Mouse (Mus musculus): Measurements from ENCODE around the gene Olfr1411.

Olfr1411 gene

DNA sequence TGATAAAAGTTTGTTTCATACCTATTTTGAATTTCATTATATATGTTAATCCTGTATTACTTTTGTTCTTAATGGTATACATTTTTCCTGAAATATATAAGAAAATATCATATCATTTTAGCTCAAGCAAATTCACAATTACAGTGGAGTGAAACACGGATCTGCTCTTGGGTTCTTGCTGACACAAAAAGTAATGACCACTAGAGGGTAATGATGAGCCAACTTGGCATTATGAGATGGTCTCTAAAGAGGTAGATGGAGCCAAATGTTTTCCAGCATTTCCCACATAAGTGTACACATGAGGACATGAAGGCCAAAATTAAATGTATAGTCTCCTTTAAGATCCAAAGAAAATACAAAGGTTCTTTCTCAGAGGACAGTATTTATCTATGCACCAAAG lies 20.3 kb downstream of the Olfr1411 start:
- H3K36me3 ChIP-seq (ENCODE audit: insufficient read depth, low read length): no peaks in the 10 kb centered on the region
- peaks cover 26% of the 10 kb centered on the region for H3K27me3 ChIP-seq (ENCODE audit: insufficient read depth, low read length)
- H3K4me1 ChIP-seq (replicated peaks; ENCODE audit: low read depth, low read length): no peaks in the 10 kb centered on the region
- no peak overlapping the region for H3K4me3 ChIP-seq (replicated peaks; ENCODE audit: low read length)
- H3K9me3 ChIP-seq (ENCODE audit: low read length): no peaks in the 10 kb centered on the region
- TF ChIP-seq NANOG (IDR thresholded peaks at IDR 0.05; ENCODE audit: borderline replicate concordance, low read length) (no peak), POU5F1 (IDR thresholded peaks at IDR 0.05; ENCODE audit: borderline replicate concordance, low read length) (no peak), CTCF (conservative IDR thresholded peaks at IDR 0.05; ENCODE audit: low read length) (peak; percentile 35; the same call in 1 of the 2 replicates)

DNA sequence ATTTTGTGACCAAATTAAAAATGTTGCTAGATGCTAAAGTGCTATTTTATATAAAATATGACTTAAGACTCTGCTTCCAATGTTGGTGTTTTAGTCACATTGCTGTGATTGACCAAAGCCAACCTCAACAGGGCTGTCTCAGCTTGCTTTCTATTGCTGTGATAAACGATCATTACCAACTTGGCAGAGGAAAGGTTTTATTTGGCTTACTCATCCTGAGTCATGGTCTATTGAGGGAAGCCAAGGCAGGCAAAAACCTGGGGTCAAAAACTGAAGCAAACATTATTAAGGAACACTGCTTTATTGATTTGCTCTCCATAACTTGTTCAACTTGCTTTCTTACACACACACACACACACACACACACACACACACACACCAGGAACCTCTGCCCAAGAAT lies 21.8 kb downstream of the Olfr1411 start:
- H3K27me3 ChIP-seq (ENCODE audit: insufficient read depth, low read length): peaks cover 23% of the 10 kb centered on the region
- TF ChIP-seq NANOG (IDR thresholded peaks at IDR 0.05; ENCODE audit: borderline replicate concordance, low read length): no peak
- TF ChIP-seq POU5F1 (IDR thresholded peaks at IDR 0.05; ENCODE audit: borderline replicate concordance, low read length): no peak
- no peak for TF ChIP-seq CTCF (conservative IDR thresholded peaks at IDR 0.05; ENCODE audit: low read length)
- H3K9me3 ChIP-seq (ENCODE audit: low read length): no peaks in the 10 kb centered on the region
- no peaks in the 10 kb centered on the region for H3K36me3 ChIP-seq (ENCODE audit: insufficient read depth, low read length)
- H3K4me3 ChIP-seq (replicated peaks; ENCODE audit: low read length): no peak overlapping the region
- no peaks in the 10 kb centered on the region for H3K4me1 ChIP-seq (replicated peaks; ENCODE audit: low read depth, low read length)

DNA sequence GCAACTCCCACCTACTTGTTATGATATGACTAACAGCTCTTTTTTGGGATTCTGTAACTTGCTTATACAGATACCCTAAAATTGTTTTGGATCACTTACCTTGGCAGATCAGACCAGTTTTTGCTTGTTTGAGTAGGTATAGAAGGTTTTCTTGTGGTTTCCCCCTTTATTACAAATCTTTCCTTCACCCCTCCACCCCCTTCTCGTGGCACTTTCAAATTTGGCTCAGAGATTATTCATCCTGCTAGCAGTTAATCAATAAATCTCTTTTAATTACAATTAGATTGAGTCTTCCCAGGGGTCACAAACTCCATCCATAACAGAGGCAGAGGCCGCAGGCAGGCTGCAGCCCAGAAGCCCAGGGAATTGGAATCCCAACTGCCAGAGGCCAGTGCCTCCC lies 23.3 kb downstream of the Olfr1411 start, which contains the start of gene Olfr12:
TSS of gene Olfr12 (plus strand) at position 301 of the 400 bp plus-strand sequence.
- Histone ChIP-seq H3K36me3 (ENCODE audit: insufficient read depth, low read length) (no peaks in the 10 kb centered on the region), H3K4me3 (replicated peaks; ENCODE audit: low read length) (no peak within 1 kb of the TSS), H3K9me3 (ENCODE audit: low read length) (no peaks in the 10 kb centered on the region), H3K4me1 (replicated peaks; ENCODE audit: low read depth, low read length) (no peaks in the 10 kb centered on the region), H3K27me3 (ENCODE audit: insufficient read depth, low read length) (peaks cover 16% of the 10 kb centered on the region)
- TF ChIP-seq NANOG (IDR thresholded peaks at IDR 0.05; ENCODE audit: borderline replicate concordance, low read length): no peak
- no peak for TF ChIP-seq CTCF (conservative IDR thresholded peaks at IDR 0.05; ENCODE audit: low read length)
- no peak for TF ChIP-seq POU5F1 (IDR thresholded peaks at IDR 0.05; ENCODE audit: borderline replicate concordance, low read length)

DNA sequence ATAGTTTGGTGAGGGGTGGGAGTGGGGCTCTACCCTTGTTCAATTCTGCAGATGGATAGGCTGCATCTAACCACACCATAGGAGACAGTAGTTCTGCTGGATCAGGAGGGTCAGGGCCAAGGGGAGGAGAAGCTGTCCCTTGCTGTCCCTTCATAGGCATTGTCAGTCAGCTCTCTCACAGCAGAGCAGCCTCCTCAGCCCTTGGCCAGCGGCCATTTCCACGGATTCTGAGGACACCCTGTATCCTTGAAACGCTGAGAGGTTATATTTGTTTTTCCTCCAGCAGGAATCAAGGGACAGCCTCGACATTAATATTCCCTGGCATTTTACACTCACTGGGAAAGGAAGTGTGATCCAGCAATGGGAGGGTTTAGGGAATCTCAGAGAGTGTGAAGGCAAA lies 24.1 kb downstream of the Olfr1411 start:
- no peaks in the 10 kb centered on the region for H3K4me1 ChIP-seq (replicated peaks; ENCODE audit: low read depth, low read length)
- TF ChIP-seq NANOG (IDR thresholded peaks at IDR 0.05; ENCODE audit: borderline replicate concordance, low read length): no peak
- no peak for TF ChIP-seq CTCF (conservative IDR thresholded peaks at IDR 0.05; ENCODE audit: low read length)
- no peak for TF ChIP-seq POU5F1 (IDR thresholded peaks at IDR 0.05; ENCODE audit: borderline replicate concordance, low read length)
- no peak overlapping the region for H3K4me3 ChIP-seq (replicated peaks; ENCODE audit: low read length)
- no peaks in the 10 kb centered on the region for H3K9me3 ChIP-seq (ENCODE audit: low read length)
- H3K36me3 ChIP-seq (ENCODE audit: insufficient read depth, low read length): no peaks in the 10 kb centered on the region
- peaks cover 16% of the 10 kb centered on the region for H3K27me3 ChIP-seq (ENCODE audit: insufficient read depth, low read length)

DNA sequence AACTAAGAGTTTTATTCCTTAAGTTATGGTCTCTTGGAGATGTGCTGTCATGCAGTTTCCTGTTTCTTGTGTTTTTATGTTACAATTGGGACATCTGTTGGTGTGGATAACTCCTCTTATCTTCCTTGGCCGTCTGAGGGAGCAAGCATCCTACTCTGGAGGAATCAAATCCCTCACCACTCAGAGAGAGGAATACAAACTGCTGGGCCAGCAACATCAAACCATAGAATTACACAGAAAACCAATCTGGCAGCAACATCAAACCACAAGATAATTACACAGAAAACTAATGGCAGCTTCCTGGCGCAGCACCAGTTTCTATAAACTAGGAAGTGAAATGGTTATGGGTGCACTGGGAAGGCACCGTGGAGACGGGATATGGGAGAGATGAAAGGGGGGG lies 34.0 kb downstream of the Olfr1411 start:
- TF ChIP-seq POU5F1 (IDR thresholded peaks at IDR 0.05; ENCODE audit: borderline replicate concordance, low read length) (no peak), NANOG (IDR thresholded peaks at IDR 0.05; ENCODE audit: borderline replicate concordance, low read length) (no peak), CTCF (conservative IDR thresholded peaks at IDR 0.05; ENCODE audit: low read length) (no peak)

DNA sequence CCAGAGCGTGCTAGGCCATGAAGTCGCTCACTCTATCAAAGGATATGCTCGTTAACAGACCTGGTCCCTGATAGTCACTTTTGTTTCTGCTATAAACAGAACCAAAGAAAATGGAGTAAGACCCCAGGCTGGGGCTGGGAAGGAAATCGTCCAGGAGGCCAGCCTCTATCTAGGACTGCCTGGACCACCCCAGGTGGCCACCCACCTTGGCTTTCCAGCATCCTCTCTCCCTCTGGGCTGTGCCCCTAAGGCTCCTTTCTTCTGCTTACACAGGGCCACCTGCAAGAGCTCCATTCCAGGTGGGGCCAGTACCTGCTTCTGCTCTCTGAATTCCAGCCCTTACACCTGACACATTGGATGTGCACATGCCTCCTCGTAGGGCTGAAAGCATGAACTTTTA lies 38.0 kb downstream of the Olfr1411 start:
- H3K27me3 ChIP-seq (ENCODE audit: insufficient read depth, low read length): no peaks in the 10 kb centered on the region
- H3K4me3 ChIP-seq (replicated peaks; ENCODE audit: low read length): no peak overlapping the region
- peaks cover 5% of the 10 kb centered on the region; the same call in 1 of the 2 replicates for H3K4me1 ChIP-seq (replicated peaks; ENCODE audit: low read depth, low read length)
- no peaks in the 10 kb centered on the region for H3K9me3 ChIP-seq (ENCODE audit: low read length)
- TF ChIP-seq NANOG (IDR thresholded peaks at IDR 0.05; ENCODE audit: borderline replicate concordance, low read length) (no peak), CTCF (conservative IDR thresholded peaks at IDR 0.05; ENCODE audit: low read length) (no peak), POU5F1 (IDR thresholded peaks at IDR 0.05; ENCODE audit: borderline replicate concordance, low read length) (no peak)
- peaks cover 16% of the 10 kb centered on the region for H3K36me3 ChIP-seq (ENCODE audit: insufficient read depth, low read length)

More for the DNA sequence above, 34.0 kb downstream of the Olfr1411 start:
- no peaks in the 10 kb centered on the region for H3K27me3 ChIP-seq (ENCODE audit: insufficient read depth, low read length)
- H3K4me1 ChIP-seq (replicated peaks; ENCODE audit: low read depth, low read length): no peaks in the 10 kb centered on the region
- H3K9me3 ChIP-seq (ENCODE audit: low read length): no peaks in the 10 kb centered on the region
- H3K36me3 ChIP-seq (ENCODE audit: insufficient read depth, low read length): no peaks in the 10 kb centered on the region
- H3K4me3 ChIP-seq (replicated peaks; ENCODE audit: low read length): no peak overlapping the region

DNA sequence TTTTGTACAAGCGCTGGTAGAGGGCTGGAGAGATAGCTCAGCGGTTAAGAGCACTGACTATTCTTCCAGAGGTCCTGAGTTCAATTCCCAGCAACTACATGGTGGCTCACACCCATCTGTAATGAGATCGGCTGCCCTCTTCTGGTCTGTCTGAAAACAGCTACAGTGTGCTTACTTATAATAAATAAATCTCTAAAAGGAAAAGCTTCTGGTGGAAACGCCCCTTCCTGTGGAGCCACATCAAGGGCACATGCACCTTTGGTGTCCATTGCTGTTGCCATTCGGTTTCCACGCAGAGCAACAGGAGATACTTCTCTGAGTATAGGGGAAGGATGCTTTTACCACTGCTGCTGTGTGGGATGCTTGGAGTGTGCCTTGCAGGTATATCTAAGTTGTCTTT lies 38.7 kb downstream of the Olfr1411 start:
- no peak for TF ChIP-seq POU5F1 (IDR thresholded peaks at IDR 0.05; ENCODE audit: borderline replicate concordance, low read length)
- no peak for TF ChIP-seq CTCF (conservative IDR thresholded peaks at IDR 0.05; ENCODE audit: low read length)
- TF ChIP-seq NANOG (IDR thresholded peaks at IDR 0.05; ENCODE audit: borderline replicate concordance, low read length): no peak
- H3K9me3 ChIP-seq (ENCODE audit: low read length): no peaks in the 10 kb centered on the region

DNA sequence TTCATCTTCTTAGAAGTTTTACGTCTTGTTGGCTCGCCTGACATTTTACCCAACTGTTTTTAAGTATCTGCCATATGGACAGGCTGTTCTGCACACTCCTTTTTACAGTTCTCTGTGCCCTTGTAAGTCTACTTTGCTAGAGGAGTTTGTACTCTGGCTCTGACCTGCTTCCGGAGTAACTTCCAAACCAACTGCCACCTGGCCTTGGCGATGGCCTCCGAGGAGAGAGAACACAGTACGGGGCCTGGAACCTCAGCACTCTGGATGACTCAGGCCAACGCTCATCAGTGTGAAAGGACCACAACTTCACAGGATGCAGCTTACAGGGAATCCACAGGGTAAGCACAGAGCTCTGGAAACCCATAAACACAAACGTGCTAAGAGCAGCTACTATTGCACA lies 39.5 kb downstream of the Olfr1411 start:
- no peak for TF ChIP-seq CTCF (conservative IDR thresholded peaks at IDR 0.05; ENCODE audit: low read length)
- TF ChIP-seq POU5F1 (IDR thresholded peaks at IDR 0.05; ENCODE audit: borderline replicate concordance, low read length): no peak
- TF ChIP-seq NANOG (IDR thresholded peaks at IDR 0.05; ENCODE audit: borderline replicate concordance, low read length): no peak
- H3K36me3 ChIP-seq (ENCODE audit: insufficient read depth, low read length): peaks cover 31% of the 10 kb centered on the region
- H3K4me3 ChIP-seq (replicated peaks; ENCODE audit: low read length): no peak overlapping the region
- H3K27me3 ChIP-seq (ENCODE audit: insufficient read depth, low read length): no peaks in the 10 kb centered on the region
- H3K4me1 ChIP-seq (replicated peaks; ENCODE audit: low read depth, low read length): peaks cover 10% of the 10 kb centered on the region
- no peaks in the 10 kb centered on the region for H3K9me3 ChIP-seq (ENCODE audit: low read length)

More for the DNA sequence above, 38.7 kb downstream of the Olfr1411 start:
- Histone ChIP-seq H3K27me3 (ENCODE audit: insufficient read depth, low read length) (no peaks in the 10 kb centered on the region), H3K36me3 (ENCODE audit: insufficient read depth, low read length) (peaks cover 23% of the 10 kb centered on the region), H3K4me3 (replicated peaks; ENCODE audit: low read length) (no peak overlapping the region), H3K4me1 (replicated peaks; ENCODE audit: low read depth, low read length) (peaks cover 5% of the 10 kb centered on the region; the same call in 1 of the 2 replicates)

DNA sequence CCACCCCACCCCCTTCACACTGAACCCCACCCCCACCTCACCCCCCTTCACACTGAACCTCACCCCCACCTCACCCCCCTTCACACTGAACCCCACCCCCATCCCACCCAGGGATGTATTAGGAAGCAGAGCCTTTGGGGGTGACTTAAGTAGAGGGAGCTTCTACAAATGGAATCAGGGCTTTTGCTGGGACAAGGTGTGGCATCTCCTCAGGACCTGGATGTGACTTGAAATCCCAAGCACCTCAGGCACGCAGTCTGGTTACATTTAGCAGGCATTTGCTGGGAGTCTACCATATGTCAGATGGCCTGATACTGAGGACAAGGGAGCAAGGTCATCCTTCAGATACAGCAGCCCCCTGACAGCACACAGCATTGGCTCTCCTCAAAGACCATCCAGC lies 40.4 kb downstream of the Olfr1411 start:
- Histone ChIP-seq H3K36me3 (ENCODE audit: insufficient read depth, low read length) (peaks cover 39% of the 10 kb centered on the region), H3K9me3 (ENCODE audit: low read length) (no peaks in the 10 kb centered on the region), H3K4me3 (replicated peaks; ENCODE audit: low read length) (no peak overlapping the region), H3K4me1 (replicated peaks; ENCODE audit: low read depth, low read length) (peaks cover 18% of the 10 kb centered on the region), H3K27me3 (ENCODE audit: insufficient read depth, low read length) (no peaks in the 10 kb centered on the region)
- TF ChIP-seq NANOG (IDR thresholded peaks at IDR 0.05; ENCODE audit: borderline replicate concordance, low read length) (no peak), CTCF (conservative IDR thresholded peaks at IDR 0.05; ENCODE audit: low read length) (no peak), POU5F1 (IDR thresholded peaks at IDR 0.05; ENCODE audit: borderline replicate concordance, low read length) (no peak)

Measured in E14TG2a.4 (cell line).